Mouse (Mus musculus): ENCODE data around the gene Pde4dip. TPM values are rescaled to one million over a fixed set of nuclear protein-coding genes. Genes with fewer than 3 reads are reported as not detected.

Pde4dip gene
- total RNA-seq, 2 experiments from 2014 or later: 243 to 274 TPM

- DNase-seq (ENCODE audit: low spot score in 2 of 2): no peak
- intact Hi-C loops (cut with DNase I): loop anchor here (5.0 kb wide), 1 partner anchor 41 kb away; no protein-coding TSS in a partner anchor
Measured at GRCm38 (mm10) chr3:97710881-97711280, 177.6 kb downstream of the Pde4dip start.

- DNase-seq (ENCODE audit: low spot score in 2 of 2): no peak
- intact Hi-C loops (cut with DNase I): loop anchor here (5.0 kb wide), 1 partner anchor 42 kb away; no protein-coding TSS in a partner anchor
Measured at GRCm38 (mm10) chr3:97710134-97710533, 178.4 kb downstream of the Pde4dip start.

DNA sequence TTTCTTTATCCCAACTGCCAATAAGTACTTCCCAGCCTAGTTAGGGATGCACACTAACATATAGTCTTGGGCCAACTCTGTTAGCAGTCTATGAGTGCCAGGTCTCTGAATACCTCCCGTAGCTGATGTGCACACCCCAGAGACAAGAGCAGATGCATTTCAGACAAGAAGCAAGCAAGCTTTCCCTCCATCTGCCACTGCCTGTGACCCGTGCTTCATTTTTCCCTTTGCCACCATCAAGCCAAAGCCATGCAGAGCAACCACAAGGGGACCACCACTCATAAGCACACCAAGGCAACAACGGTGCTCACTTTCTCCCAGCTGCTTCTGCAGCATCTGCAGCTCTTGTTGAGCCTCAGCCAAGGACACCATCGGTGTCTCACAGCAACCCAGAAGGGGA, 181.9 kb downstream of the Pde4dip start:
- intact Hi-C loops (cut with DNase I): no loop called here
- no peak for DNase-seq (ENCODE audit: low spot score in 2 of 2)

DNA sequence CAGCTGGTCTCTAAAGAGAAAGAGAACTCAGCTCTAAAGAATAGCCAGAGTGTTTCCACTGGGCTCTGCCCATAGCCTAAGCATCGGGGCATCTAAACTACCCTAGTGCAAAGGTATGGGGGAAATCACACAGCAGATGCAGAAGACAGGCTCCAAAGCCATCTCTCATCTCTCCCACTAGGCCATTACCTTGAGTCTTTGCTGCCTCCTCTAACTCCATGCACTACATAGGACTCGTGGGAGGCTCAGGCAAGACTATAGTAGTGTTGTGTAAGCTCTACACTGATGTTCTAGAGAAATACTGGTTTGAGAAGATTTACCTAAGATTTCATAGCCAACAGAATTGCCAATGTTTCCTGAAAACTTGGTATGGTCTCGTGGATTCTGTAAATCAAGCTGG, 183.0 kb downstream of the Pde4dip start:
- intact Hi-C loops (cut with DNase I): no loop called here

GRCm38 (mm10) chr3:97702448-97703080, 185.9 kb downstream of the Pde4dip start:
- no peak for DNase-seq (ENCODE audit: low spot score in 2 of 2)
- intact Hi-C loops (cut with DNase I): no loop called here

More for the DNA sequence above, 183.0 kb downstream of the Pde4dip start:
- DNase-seq (ENCODE audit: low spot score in 2 of 2): no peak

DNA sequence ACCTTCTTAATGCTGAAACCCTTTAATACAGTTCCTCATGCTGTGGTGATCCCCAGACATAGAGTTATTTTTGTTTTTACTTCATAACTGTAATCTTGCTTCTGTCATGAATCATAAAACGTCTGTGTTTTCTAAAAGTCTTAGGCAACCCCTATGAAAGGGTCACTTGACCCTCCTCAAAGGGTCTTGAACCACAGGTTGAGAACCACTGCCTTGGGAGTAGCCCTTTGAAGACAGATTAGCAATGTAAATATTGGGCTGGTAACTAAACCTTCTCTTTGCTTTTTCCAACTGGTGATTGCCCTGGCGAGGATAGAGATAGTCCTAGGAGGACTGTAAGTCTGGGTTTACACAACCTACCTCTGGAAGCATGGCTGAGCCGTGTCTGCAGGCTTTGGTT, 187.3 kb downstream of the Pde4dip start:
- DNase-seq (ENCODE audit: low spot score in 2 of 2): no peak
- intact Hi-C loops (cut with DNase I): no loop called here

GRCm38 (mm10) chr3:97699061-97699460, 189.4 kb downstream of the Pde4dip start:
- intact Hi-C loops (cut with DNase I): no loop called here
- no peak for DNase-seq (ENCODE audit: low spot score in 2 of 2)

GRCm38 (mm10) chr3:97697291-97697690, 191.2 kb downstream of the Pde4dip start:
- no peak for DNase-seq (ENCODE audit: low spot score in 2 of 2)
- intact Hi-C loops (cut with DNase I): no loop called here

DNA sequence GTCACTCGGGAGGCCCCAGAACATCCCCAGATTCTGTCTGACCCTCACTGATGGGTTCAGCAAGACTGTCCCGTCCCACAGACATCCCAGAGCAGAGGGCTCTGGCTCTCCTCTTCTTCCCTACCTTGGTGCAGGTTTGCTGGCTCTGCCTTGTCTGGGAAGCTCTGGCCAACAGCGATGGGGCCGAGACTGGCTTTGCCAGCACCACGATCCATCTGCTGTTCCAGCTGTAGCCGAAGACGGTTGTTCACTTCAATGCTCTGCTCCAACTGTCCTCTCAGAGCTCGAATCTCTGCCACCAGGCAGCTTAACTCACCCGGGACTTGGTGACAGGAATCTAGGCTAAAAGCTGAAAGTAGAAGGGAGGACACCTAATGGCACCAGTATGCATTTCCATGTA, 191.6 kb downstream of the Pde4dip start:
- intact Hi-C loops (cut with DNase I): no loop called here
- no peak for DNase-seq (ENCODE audit: low spot score in 2 of 2)

- no peak for DNase-seq (ENCODE audit: low spot score in 2 of 2)
- intact Hi-C loops (cut with DNase I): no loop called here
Measured at GRCm38 (mm10) chr3:97693806-97694205, 194.7 kb downstream of the Pde4dip start.

GRCm38 (mm10) chr3:97691443-97692017, 197.0 kb downstream of the Pde4dip start:
- intact Hi-C loops (cut with DNase I): no loop called here
- DNase-seq (ENCODE audit: low spot score in 2 of 2): peak; percentile 23 to 59

DNA sequence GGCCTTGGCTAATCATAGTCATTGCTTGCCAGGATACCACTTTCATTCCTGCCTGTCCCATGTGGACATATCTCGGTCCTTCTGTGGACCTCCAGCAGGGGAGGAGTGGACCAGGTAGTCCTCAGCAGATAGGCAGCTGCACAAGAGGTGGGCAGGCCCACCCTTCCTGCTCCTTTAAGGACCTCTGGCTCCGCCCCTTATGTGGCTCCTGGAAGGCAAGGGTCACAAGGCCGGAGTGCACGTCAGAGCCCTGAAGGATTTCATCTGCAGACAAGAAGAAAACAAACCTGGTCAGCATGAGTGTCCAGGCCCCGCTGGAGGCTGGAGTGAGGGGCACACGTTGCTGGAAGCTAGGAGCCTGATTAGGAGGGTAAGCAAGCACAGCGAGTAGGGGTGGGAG, 197.9 kb downstream of the Pde4dip start:
- DNase-seq (ENCODE audit: low spot score in 2 of 2): no peak
- intact Hi-C loops (cut with DNase I): no loop called here

GRCm38 (mm10) chr3:97689289-97689688, 199.2 kb downstream of the Pde4dip start:
- intact Hi-C loops (cut with DNase I): no loop called here
- no peak for DNase-seq (ENCODE audit: low spot score in 2 of 2)

GRCm38 (mm10) chr3:97686372-97687117, 202.0 kb downstream of the Pde4dip start:
- intact Hi-C loops (cut with DNase I): no loop called here
- no peak for DNase-seq (ENCODE audit: low spot score in 2 of 2)

GRCm38 (mm10) chr3:97683560-97684195, 204.8 kb downstream of the Pde4dip start:
- DNase-seq (ENCODE audit: low spot score in 2 of 2): peak in 1 of 2 experiments; percentile 36
- intact Hi-C loops (cut with DNase I): no loop called here

GRCm38 (mm10) chr3:97682576-97682975, 205.9 kb downstream of the Pde4dip start:
- DNase-seq (ENCODE audit: low spot score in 2 of 2): no peak
- intact Hi-C loops (cut with DNase I): no loop called here

DNA sequence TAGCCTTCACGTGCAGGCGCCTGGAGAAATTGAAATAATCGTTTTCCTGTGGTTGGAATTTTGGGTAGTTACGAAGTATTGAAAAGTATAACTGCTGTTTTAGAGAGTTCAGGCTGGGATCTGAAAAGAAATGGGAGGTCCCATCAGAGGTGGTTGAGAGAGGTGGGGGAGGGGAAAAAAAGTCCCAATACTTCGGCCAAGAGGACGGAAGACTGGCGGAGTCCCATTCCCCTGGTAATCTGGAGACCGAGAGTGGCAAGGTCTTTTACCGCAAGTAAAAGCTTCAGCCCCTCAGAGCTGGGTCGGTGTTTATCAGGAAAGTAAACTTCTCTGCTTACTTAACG, 206.4 kb downstream of the Pde4dip start:
- intact Hi-C loops (cut with DNase I): no loop called here
- DNase-seq (ENCODE audit: low spot score in 2 of 2): no peak

DNA sequence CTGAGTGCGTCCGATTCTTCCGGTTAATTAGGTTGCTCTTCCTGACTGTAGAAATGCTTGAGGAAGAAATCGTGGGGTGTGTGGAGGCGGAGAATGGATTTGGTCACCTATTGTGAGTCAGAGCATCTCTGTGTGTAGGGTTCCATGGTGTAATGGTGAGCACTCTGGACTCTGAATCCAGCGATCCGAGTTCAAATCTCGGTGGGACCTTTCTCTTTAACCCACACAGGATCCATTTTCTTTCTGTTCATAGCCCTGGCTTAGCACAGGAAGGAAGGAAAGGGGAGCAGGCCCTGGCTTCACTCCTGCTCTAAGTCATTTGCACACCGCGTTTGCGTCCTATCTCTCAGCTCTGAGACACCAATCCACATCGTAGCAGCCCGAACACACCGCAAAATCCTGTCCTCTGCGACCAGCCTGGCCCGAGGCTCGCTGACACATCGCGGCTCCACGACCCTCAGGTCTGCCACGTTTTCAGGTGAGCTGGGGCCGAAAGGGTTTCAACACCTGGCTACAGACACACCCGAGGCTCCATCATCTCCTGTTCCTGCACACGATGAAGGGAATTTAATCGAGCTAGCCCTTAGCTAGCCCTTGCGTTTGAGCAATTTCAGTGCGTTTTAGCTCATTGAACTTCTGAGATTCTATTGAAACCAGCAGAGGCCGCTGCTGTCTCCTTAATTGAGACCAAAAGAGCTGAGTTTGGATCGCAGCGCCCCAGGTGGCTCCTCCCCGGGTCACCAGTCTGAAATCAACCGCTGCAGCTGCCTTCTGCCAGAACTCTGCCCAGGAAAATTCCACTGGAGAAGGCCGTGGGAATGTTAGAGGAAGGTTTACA, 207.0 kb downstream of the Pde4dip start:
- peak; percentile 67 to 76 for DNase-seq (ENCODE audit: low spot score in 2 of 2)
- intact Hi-C loops (cut with DNase I): loop anchor here (2.0 kb wide), 1 partner anchor 197 kb away; no protein-coding TSS in a partner anchor

GRCm38 (mm10) chr3:97680631-97681320, 207.7 kb downstream of the Pde4dip start:
- DNase-seq (ENCODE audit: low spot score in 2 of 2): peak; percentile 72 to 78
- intact Hi-C loops (cut with DNase I): loop anchor here (2.0 kb wide), 1 partner anchor 198 kb away; no protein-coding TSS in a partner anchor

Data from left cerebral cortex, postnatal 14 days (tissue).